Comparison of ENCODE assay signal across 8 mouse cellular contexts in genomic region chr15:10177083-10177482, GRCm38 (mm10). TPM values are rescaled to one million over a fixed set of nuclear protein-coding genes. Genes with fewer than 3 reads are reported as not detected.
DNase-seq lines count a peak whose midpoint lies in the region; ATAC-seq and TF ChIP-seq lines count a peak whose summit lies in the region.
"Had no signal": no experiment of that assay in that cellular context is flagged by ENCODE, and none has a peak within 500 bp of the region (broad histone marks: within the 10 kb centered on the region; RNA-seq: fewer than 3 reads in every experiment).

TSS of gene Prlr (plus strand) at chr15:10177238.

- H3K4me2 ChIP-seq in CH12.LX (ENCODE audit: insufficient read depth, low read depth, poor library complexity, severe bottlenecking), result peak within 1 kb of the TSS; percentile 72
- H3K4me2 ChIP-seq in forebrain, embryonic 12.5 days, result peak within 1 kb of the TSS; percentile 61
- H3K4me2 ChIP-seq in liver, embryonic 12.5 days, result peak within 1 kb of the TSS; percentile 58

- in situ Hi-C loops in CH12.LX (cut with MboI; ENCODE audit: low pct_ligation_motif_present, low pct_unique_long_range_greater_than_20kb, low sequenced_read_pairs), result no loop called here

- no peak for TF ChIP-seq EP300 in CH12.LX (IDR thresholded peaks at IDR 0.05; ENCODE audit: low read length)

- no peak for TF ChIP-seq POLR2A in CH12.LX (IDR thresholded peaks at IDR 0.05; ENCODE audit: low read depth, low read length)

- no peaks in the 10 kb centered on the region for H3K36me3 ChIP-seq in CH12.LX (replicated peaks in 1 of 2; ENCODE audit: control insufficient read depth in 1 of 2, insufficient read depth in 1 of 2, low read length in 1 of 2)
- H3K36me3 ChIP-seq in forebrain, embryonic 12.5 days (replicated peaks), result no peaks in the 10 kb centered on the region
- H3K36me3 ChIP-seq in liver, embryonic 12.5 days, result no peaks in the 10 kb centered on the region

- DNase-seq in CH12.LX (ENCODE audit: extremely low read depth) (no peak), ES-CJ7 (ENCODE audit: low read depth, low spot score) (peak; percentile 25)
- DNase-seq in cerebellum, postnatal 14 days, result no peak
- DNase-seq in ovary, adult 18-20 months (ENCODE audit: low spot score), result no peak
- DNase-seq in thymus, postnatal 36 days, result no peak

- no peak for TF ChIP-seq CTCF in CH12.LX (conservative IDR thresholded peaks at IDR 0.05 in 1 of 2, IDR thresholded peaks at IDR 0.05 in 1 of 2; ENCODE audit: low read depth in 2 of 2, low read length in 2 of 2)

- H3K9me3 ChIP-seq in CH12.LX (replicated peaks; ENCODE audit: low read length), result no peaks in the 10 kb centered on the region
- H3K9me3 ChIP-seq in forebrain, embryonic 12.5 days, result no peaks in the 10 kb centered on the region
- H3K9me3 ChIP-seq in liver, embryonic 12.5 days (replicated peaks), result no peaks in the 10 kb centered on the region

- TF ChIP-seq RAD21 in CH12.LX (IDR thresholded peaks at IDR 0.05; ENCODE audit: low read depth, low read length), result no peak

- WGBS in forebrain, embryonic 12.5 days, result 5% methylated on average over 9 of the region's 9 CpGs
- 7% methylated on average over 9 of the region's 9 CpGs for WGBS in liver, embryonic 12.5 days (ENCODE audit: insufficient replicate concordance)

- no peak for ATAC-seq in forebrain, embryonic 12.5 days (ENCODE audit: low FRiP score)
- ATAC-seq in liver, embryonic 12.5 days, result no peak

- no peaks in the 10 kb centered on the region for H3K79me2 ChIP-seq in CH12.LX (replicated peaks; ENCODE audit: control insufficient read depth, extremely low read depth, insufficient read depth, poor library complexity, severe bottlenecking)

- dilution Hi-C loops in CH12.LX (cut with MboI; ENCODE audit: extremely low pct_ligation_motif_present, extremely low pct_unique_long_range_greater_than_20kb, low sequenced_read_pairs), result no loop called here

- H3K27me3 ChIP-seq in CH12.LX (replicated peaks), result no peaks in the 10 kb centered on the region
- H3K27me3 ChIP-seq in forebrain, embryonic 12.5 days, result peaks cover 23% of the 10 kb centered on the region; the same call in 1 of the 2 replicates
- peaks cover 18% of the 10 kb centered on the region for H3K27me3 ChIP-seq in liver, embryonic 12.5 days (replicated peaks)

- H3K4me3 ChIP-seq in CH12.LX (replicated peaks in 1 of 3; ENCODE audit: low read depth in 2 of 3, low read length in 2 of 3, poor library complexity in 1 of 3), result peak within 1 kb of the TSS in 1 of 3 experiments; percentile 10
- H3K4me3 ChIP-seq in forebrain, embryonic 12.5 days (replicated peaks), result peak within 1 kb of the TSS; percentile 37
- peak within 1 kb of the TSS; percentile 40 for H3K4me3 ChIP-seq in liver, embryonic 12.5 days
- H3K4me3 ChIP-seq: erythroblast, embryonic 14.5 days had no signal

- H3K27ac ChIP-seq in CH12.LX (ENCODE audit: insufficient read depth, low read depth), result no peak within 1 kb of the TSS
- H3K27ac ChIP-seq in forebrain, embryonic 12.5 days, result no peak within 1 kb of the TSS
- no peak within 1 kb of the TSS for H3K27ac ChIP-seq in liver, embryonic 12.5 days

- no peak within 1 kb of the TSS for H3K9ac ChIP-seq in CH12.LX (ENCODE audit: insufficient read depth, low read depth)
- H3K9ac ChIP-seq in forebrain, embryonic 12.5 days, result peak within 1 kb of the TSS; percentile 26; the same call in 1 of the 2 replicates
- H3K9ac ChIP-seq in liver, embryonic 12.5 days, result no peak within 1 kb of the TSS

- H3K4me1 ChIP-seq in CH12.LX (ENCODE audit: control insufficient read depth in 1 of 2, insufficient read depth in 2 of 2), result peaks cover 0 to 7% of the 10 kb centered on the region in 2 experiments; a peak in 2 of 4 replicates
- H3K4me1 ChIP-seq in forebrain, embryonic 12.5 days, result peaks cover 10% of the 10 kb centered on the region
- H3K4me1 ChIP-seq in liver, embryonic 12.5 days, result no peaks in the 10 kb centered on the region

TF ChIP-seq in CH12.LX, 34 proteins besides CTCF, POLR2A, EP300 and RAD21:
- TF ChIP-seq ELF1 (IDR thresholded peaks at IDR 0.05; ENCODE audit: low read depth, low read length), result no peak
- TF ChIP-seq TCF12 (IDR thresholded peaks at IDR 0.05; ENCODE audit: low read depth, low read length), result no peak
- TF ChIP-seq ZC3H11A (IDR thresholded peaks at IDR 0.05; ENCODE audit: low read depth, low read length), result no peak
- no peak for TF ChIP-seq MEF2A (IDR thresholded peaks at IDR 0.05; ENCODE audit: borderline replicate concordance, low read depth, low read length)
- no peak for TF ChIP-seq BHLHE40 (IDR thresholded peaks at IDR 0.05; ENCODE audit: low read depth, low read length)
- no peak for TF ChIP-seq NELFE (IDR thresholded peaks at IDR 0.05; ENCODE audit: low read depth, low read length)
- TF ChIP-seq E2F4 (IDR thresholded peaks at IDR 0.05; ENCODE audit: insufficient replicate concordance, low read depth, low read length), result no peak
- TF ChIP-seq MYC (IDR thresholded peaks at IDR 0.05; ENCODE audit: low read depth, low read length), result no peak
- TF ChIP-seq KAT2A (IDR thresholded peaks at IDR 0.05; ENCODE audit: insufficient replicate concordance, low read length), result no peak
- TF ChIP-seq MAFK (IDR thresholded peaks at IDR 0.05; ENCODE audit: insufficient replicate concordance, low read length), result no peak
- no peak for TF ChIP-seq GABPA (IDR thresholded peaks at IDR 0.05; ENCODE audit: insufficient replicate concordance, low read depth, low read length)
- TF ChIP-seq USF1 (IDR thresholded peaks at IDR 0.05; ENCODE audit: low read depth, low read length), result no peak
- TF ChIP-seq ZMIZ1 (IDR thresholded peaks at IDR 0.05; ENCODE audit: low read depth, low read length), result no peak
- no peak for TF ChIP-seq ETS1 (conservative IDR thresholded peaks at IDR 0.05; ENCODE audit: low read depth, low read length)
- no peak for TF ChIP-seq SMC3 (IDR thresholded peaks at IDR 0.05; ENCODE audit: low read depth, low read length)
- TF ChIP-seq USF2 (conservative IDR thresholded peaks at IDR 0.05; ENCODE audit: low read depth, low read length), result no peak
- TF ChIP-seq NRF1 (IDR thresholded peaks at IDR 0.05; ENCODE audit: low read depth, low read length), result no peak
- no peak for TF ChIP-seq JUN (IDR thresholded peaks at IDR 0.05; ENCODE audit: insufficient read depth, low read depth, low read length)

RNA-seq across cellular contexts. Expression of gene Prlr, which starts in this region (rescaled TPM):
- 0.04 TPM in 1 of 2 replicates, not detected in the other for total RNA-seq in CH12.LX (2012; rRNA removed)
- total RNA-seq in CH12.LX (2014; rRNA removed), result not detected in 2 replicates
- polyA plus RNA-seq in CH12.LX (2012; ENCODE audit: insufficient read length, low read depth), result not detected in 2 replicates
- 0.15 and 0.51 TPM in 2 replicates for polyA plus RNA-seq in forebrain, embryonic 12.5 days (2016; fragmentation: Nextera tagmentation; extraction: Ambion mirVana)
- polyA plus RNA-seq in liver, embryonic 12.5 days (2016; fragmentation: Nextera tagmentation; extraction: Ambion mirVana), result 0.04 and 0.13 TPM in 2 replicates
- polyA plus RNA-seq: erythroblast, embryonic 14.5 days had no signal
